Mouse (Mus musculus) kidney, postnatal 14 days (tissue): ENCODE measurements around the gene Fiz1.
A peak's percentile ranks its signal among the peaks of the same experiment; 100 is the strongest.

Experiments
- DNase-seq: peaks from one replicate; pipeline ENCODE4 v3.0.0; 2022; ENCODE audit warnings: mixed read lengths

Fiz1 gene

GRCm38 (mm10) chr7:5014251-5015117 lies at the start of gene Fiz1, which contains the start of gene Zfp524:
Fiz1 (minus strand) TSS chr7:5014697.
Zfp524 (plus strand) TSS chr7:5014415.
- DNase-seq = peak; percentile 98

- DNase-seq = peak; percentile 82
Measured at GRCm38 (mm10) chr7:5062360-5063001, 48.0 kb upstream of the Fiz1 start.

- DNase-seq = peak; percentile 97
Measured at GRCm38 (mm10) chr7:5061774-5062359, 47.4 kb upstream of the Fiz1 start, which contains the start of gene U2af2. U2af2 (plus strand) TSS chr7:5062143.

- DNase-seq = peak; percentile 99
Measured at GRCm38 (mm10) chr7:5060944-5061773, 46.7 kb upstream of the Fiz1 start.

GRCm38 (mm10) chr7:5060239-5060731 lies 45.8 kb upstream of the Fiz1 start:
- peak; percentile 89 for DNase-seq

- DNase-seq = no peak
Measured at GRCm38 (mm10) chr7:5059421-5059820, 44.9 kb upstream of the Fiz1 start.

GRCm38 (mm10) chr7:5058631-5059030 lies 44.1 kb upstream of the Fiz1 start:
- DNase-seq = no peak

GRCm38 (mm10) chr7:5057804-5058203 lies 43.3 kb upstream of the Fiz1 start:
- peak; percentile 11 for DNase-seq

GRCm38 (mm10) chr7:5057381-5057780 lies 42.9 kb upstream of the Fiz1 start:
- DNase-seq = no peak

- DNase-seq = peak; percentile 30
Measured at GRCm38 (mm10) chr7:5056651-5057263, 42.3 kb upstream of the Fiz1 start.

- no peak for DNase-seq
Measured at GRCm38 (mm10) chr7:5053456-5054179, 39.1 kb upstream of the Fiz1 start.

- peak; percentile 21 for DNase-seq
Measured at GRCm38 (mm10) chr7:5052931-5053343, 38.4 kb upstream of the Fiz1 start.

- no peak for DNase-seq
Measured at GRCm38 (mm10) chr7:5052438-5052837, 37.9 kb upstream of the Fiz1 start.

GRCm38 (mm10) chr7:5051193-5052192 lies 37.0 kb upstream of the Fiz1 start, which contains the start of gene Zfp580:
Zfp580 (plus strand) TSS chr7:5051538.
- DNase-seq = peak; percentile 82

GRCm38 (mm10) chr7:5047313-5047712 lies 32.8 kb upstream of the Fiz1 start:
- DNase-seq = peak; percentile 47

- no peak for DNase-seq
Measured at GRCm38 (mm10) chr7:5046112-5046511, 31.6 kb upstream of the Fiz1 start.

- no peak for DNase-seq
Measured at GRCm38 (mm10) chr7:5044981-5045380, 30.5 kb upstream of the Fiz1 start.

GRCm38 (mm10) chr7:5038940-5039339 lies 24.4 kb upstream of the Fiz1 start:
- DNase-seq = no peak

- DNase-seq = peak; percentile 96
Measured at GRCm38 (mm10) chr7:5038109-5038732, 23.7 kb upstream of the Fiz1 start, which contains the start of gene Zfp784. Zfp784 (minus strand) TSS chr7:5038446.
